Mouse (Mus musculus): ENCODE measurements around the gene Gsta3. TPM values are rescaled to one million over a fixed set of nuclear protein-coding genes. Genes with fewer than 3 reads are reported as not detected.

Gene Gsta3
- polyA plus RNA-seq, 1 experiment from 2014 or later = 0.56 TPM

GRCm38 (mm10) chr1:21235359-21235758 lies 5.0 kb upstream of the Gsta3 start:
- no peak for ATAC-seq (ENCODE audit: extremely low read depth, insufficient number of reproducible peaks, low FRiP score, low TSS enrichment)
- Histone ChIP-seq H3K4me2 (no peak overlapping the region), H3K4me3 (no peak overlapping the region), H3K9me3 (no peaks in the 10 kb centered on the region), H3K27ac (replicated peaks) (no peak overlapping the region), H3K4me1 (peaks cover 5% of the 10 kb centered on the region; the same call in 1 of the 2 replicates), H3K36me3 (no peaks in the 10 kb centered on the region), H3K9ac (no peak overlapping the region), H3K27me3 (replicated peaks) (no peaks in the 10 kb centered on the region)
- WGBS = 79% methylated on average over 6 of the region's 6 CpGs

- Histone ChIP-seq H3K9ac (no peak overlapping the region), H3K36me3 (no peaks in the 10 kb centered on the region), H3K4me3 (no peak overlapping the region), H3K4me1 (peaks cover 5% of the 10 kb centered on the region; the same call in 1 of the 2 replicates), H3K27ac (replicated peaks) (no peak overlapping the region), H3K4me2 (no peak overlapping the region), H3K9me3 (no peaks in the 10 kb centered on the region), H3K27me3 (replicated peaks) (peaks cover 7% of the 10 kb centered on the region; the same call in 1 of the 2 replicates)
- WGBS = 66% methylated on average over 1 of the region's 1 CpGs
- ATAC-seq (ENCODE audit: extremely low read depth, insufficient number of reproducible peaks, low FRiP score, low TSS enrichment) = no peak
These were observed 707 bp downstream of the Gsta3 start for GRCm38 (mm10) chr1:21241096-21241495.

GRCm38 (mm10) chr1:21244290-21244960 lies 4.0 kb downstream of the Gsta3 start:
- no peaks in the 10 kb centered on the region for H3K9me3 ChIP-seq
- no peak overlapping the region for H3K9ac ChIP-seq
- H3K36me3 ChIP-seq = no peaks in the 10 kb centered on the region
- H3K27ac ChIP-seq (replicated peaks) = no peak overlapping the region
- no peak overlapping the region for H3K4me2 ChIP-seq
- H3K4me3 ChIP-seq = no peak overlapping the region
- no peak for ATAC-seq (ENCODE audit: extremely low read depth, insufficient number of reproducible peaks, low FRiP score, low TSS enrichment)
- WGBS = 52% methylated on average over 4 of the region's 4 CpGs
- peaks cover 5% of the 10 kb centered on the region; the same call in 1 of the 2 replicates for H3K4me1 ChIP-seq
- peaks cover 7% of the 10 kb centered on the region; the same call in 1 of the 2 replicates for H3K27me3 ChIP-seq (replicated peaks)

- Histone ChIP-seq H3K4me2 (no peak overlapping the region), H3K4me3 (no peak overlapping the region), H3K27me3 (replicated peaks) (peaks cover 7% of the 10 kb centered on the region; the same call in 1 of the 2 replicates), H3K27ac (replicated peaks) (no peak overlapping the region), H3K9me3 (no peaks in the 10 kb centered on the region), H3K9ac (no peak overlapping the region), H3K4me1 (no peaks in the 10 kb centered on the region), H3K36me3 (no peaks in the 10 kb centered on the region)
- 60% methylated on average over 3 of the region's 3 CpGs for whole genome bisulfite sequencing
- no peak for ATAC-seq (ENCODE audit: extremely low read depth, insufficient number of reproducible peaks, low FRiP score, low TSS enrichment)
These were observed 5.7 kb downstream of the Gsta3 start for GRCm38 (mm10) chr1:21246136-21246535.

GRCm38 (mm10) chr1:21247896-21248295 lies 7.5 kb downstream of the Gsta3 start:
- H3K4me2 ChIP-seq = no peak overlapping the region
- no peak overlapping the region for H3K27ac ChIP-seq (replicated peaks)
- no peak overlapping the region for H3K9ac ChIP-seq
- H3K27me3 ChIP-seq (replicated peaks) = peaks cover 7% of the 10 kb centered on the region; the same call in 1 of the 2 replicates
- no peaks in the 10 kb centered on the region for H3K4me1 ChIP-seq
- no peaks in the 10 kb centered on the region for H3K9me3 ChIP-seq
- ATAC-seq (ENCODE audit: extremely low read depth, insufficient number of reproducible peaks, low FRiP score, low TSS enrichment) = no peak
- no peak overlapping the region for H3K4me3 ChIP-seq
- no peaks in the 10 kb centered on the region for H3K36me3 ChIP-seq

- no peak overlapping the region for H3K4me2 ChIP-seq
- H3K9ac ChIP-seq = no peak overlapping the region
- no peak overlapping the region for H3K27ac ChIP-seq (replicated peaks)
- no peak for ATAC-seq (ENCODE audit: extremely low read depth, insufficient number of reproducible peaks, low FRiP score, low TSS enrichment)
- H3K27me3 ChIP-seq (replicated peaks) = peaks cover 7% of the 10 kb centered on the region; the same call in 1 of the 2 replicates
- no peaks in the 10 kb centered on the region for H3K36me3 ChIP-seq
- H3K4me3 ChIP-seq = no peak overlapping the region
- 68% methylated on average over 9 of the region's 9 CpGs for WGBS
- no peaks in the 10 kb centered on the region for H3K4me1 ChIP-seq
- no peaks in the 10 kb centered on the region for H3K9me3 ChIP-seq
These were observed 8.4 kb downstream of the Gsta3 start for GRCm38 (mm10) chr1:21248560-21249390.

- no peaks in the 10 kb centered on the region for H3K9me3 ChIP-seq
- no peak overlapping the region for H3K27ac ChIP-seq (replicated peaks)
- H3K4me1 ChIP-seq = no peaks in the 10 kb centered on the region
- no peaks in the 10 kb centered on the region for H3K27me3 ChIP-seq (replicated peaks)
- no peaks in the 10 kb centered on the region for H3K36me3 ChIP-seq
- no peak overlapping the region for H3K9ac ChIP-seq
- WGBS = 77% methylated on average over 6 of the region's 6 CpGs
- H3K4me3 ChIP-seq = no peak overlapping the region
- H3K4me2 ChIP-seq = no peak overlapping the region
- no peak for ATAC-seq (ENCODE audit: extremely low read depth, insufficient number of reproducible peaks, low FRiP score, low TSS enrichment)
These were observed 11.3 kb downstream of the Gsta3 start for GRCm38 (mm10) chr1:21251661-21252060.

GRCm38 (mm10) chr1:21252566-21253302 lies 12.3 kb downstream of the Gsta3 start:
- H3K9ac ChIP-seq = no peak overlapping the region
- H3K9me3 ChIP-seq = no peaks in the 10 kb centered on the region
- 64% methylated on average over 10 of the region's 10 CpGs for WGBS
- no peak for ATAC-seq (ENCODE audit: extremely low read depth, insufficient number of reproducible peaks, low FRiP score, low TSS enrichment)
- no peaks in the 10 kb centered on the region for H3K36me3 ChIP-seq
- no peaks in the 10 kb centered on the region for H3K27me3 ChIP-seq (replicated peaks)
- H3K27ac ChIP-seq (replicated peaks) = no peak overlapping the region
- no peaks in the 10 kb centered on the region for H3K4me1 ChIP-seq
- H3K4me3 ChIP-seq = no peak overlapping the region
- H3K4me2 ChIP-seq = no peak overlapping the region

- H3K4me3 ChIP-seq = no peak overlapping the region
- no peaks in the 10 kb centered on the region for H3K9me3 ChIP-seq
- WGBS = 68% methylated on average over 1 of the region's 1 CpGs
- no peaks in the 10 kb centered on the region for H3K27me3 ChIP-seq (replicated peaks)
- no peak overlapping the region for H3K4me2 ChIP-seq
- H3K4me1 ChIP-seq = no peaks in the 10 kb centered on the region
- no peaks in the 10 kb centered on the region for H3K36me3 ChIP-seq
- no peak for ATAC-seq (ENCODE audit: extremely low read depth, insufficient number of reproducible peaks, low FRiP score, low TSS enrichment)
- H3K27ac ChIP-seq (replicated peaks) = no peak overlapping the region
- H3K9ac ChIP-seq = no peak overlapping the region
These were observed 12.9 kb downstream of the Gsta3 start for GRCm38 (mm10) chr1:21253303-21253650.

GRCm38 (mm10) chr1:21253856-21254255 lies 13.5 kb downstream of the Gsta3 start:
- H3K4me2 ChIP-seq = no peak overlapping the region
- H3K27me3 ChIP-seq (replicated peaks) = no peaks in the 10 kb centered on the region
- 70% methylated on average over 4 of the region's 4 CpGs for WGBS
- no peak for ATAC-seq (ENCODE audit: extremely low read depth, insufficient number of reproducible peaks, low FRiP score, low TSS enrichment)
- no peak overlapping the region for H3K4me3 ChIP-seq
- H3K9me3 ChIP-seq = no peaks in the 10 kb centered on the region
- no peaks in the 10 kb centered on the region for H3K36me3 ChIP-seq
- H3K27ac ChIP-seq (replicated peaks) = no peak overlapping the region
- H3K4me1 ChIP-seq = no peaks in the 10 kb centered on the region
- no peak overlapping the region for H3K9ac ChIP-seq

GRCm38 (mm10) chr1:21255625-21256345 lies 15.4 kb downstream of the Gsta3 start:
- 79% methylated on average over 7 of the region's 7 CpGs for WGBS
- Histone ChIP-seq H3K9me3 (no peaks in the 10 kb centered on the region), H3K36me3 (no peaks in the 10 kb centered on the region), H3K4me1 (no peaks in the 10 kb centered on the region), H3K9ac (no peak overlapping the region), H3K27me3 (replicated peaks) (no peaks in the 10 kb centered on the region), H3K27ac (replicated peaks) (no peak overlapping the region), H3K4me2 (no peak overlapping the region), H3K4me3 (no peak overlapping the region)
- ATAC-seq (ENCODE audit: extremely low read depth, insufficient number of reproducible peaks, low FRiP score, low TSS enrichment) = no peak

All from heart, embryonic 13.5 days (tissue).